Mouse (Mus musculus) forebrain, embryonic 12.5 days (tissue): ENCODE results near the gene Fmn2. TPM values are rescaled to one million over a fixed set of nuclear protein-coding genes. Genes with fewer than 3 reads are reported as not detected.
A peak's percentile ranks its signal among the peaks of the same experiment; 100 is the strongest.

ENCODE experiments used
- ATAC-seq: fragments of 200-750 bp; cut with Nextera tagmentation; 2 replicates; pipeline ENCODE4 v1.8.0; 2017; ENCODE audit warnings: moderate TSS enrichment; ENCODE audit not compliant: low FRiP score
- H3K27ac ChIP-seq: fragments of 300-500 bp; sonication (generic); 2 replicates; pipeline ENCODE4 v1.5.1; 2016; ENCODE audit warnings: mild to moderate bottlenecking
- H3K27me3 ChIP-seq: fragments of 300-500 bp; sonication (generic); 2 replicates; pipeline ENCODE4 v1.6.1; 2016; ENCODE audit warnings: mild to moderate bottlenecking
- H3K36me3 ChIP-seq: fragments of 300-500 bp; sonication (generic); replicated peaks from 2 replicates; pipeline ENCODE4 v1.6.1; 2016; ENCODE audit warnings: mild to moderate bottlenecking
- H3K4me1 ChIP-seq: fragments of 300-500 bp; sonication (generic); 2 replicates; pipeline ENCODE4 v1.6.1; 2016
- H3K4me2 ChIP-seq: fragments of 300-500 bp; sonication (generic); 2 replicates; pipeline ENCODE4 v1.6.1; 2016; ENCODE audit warnings: mild to moderate bottlenecking, moderate library complexity
- H3K4me3 ChIP-seq: fragments of 300-500 bp; sonication (generic); replicated peaks from 2 replicates; pipeline ENCODE4 v1.5.1; 2016; ENCODE audit warnings: mild to moderate bottlenecking
- H3K9ac ChIP-seq: fragments of 300-500 bp; sonication (generic); 2 replicates; pipeline ENCODE4 v1.6.1; 2016; ENCODE audit warnings: mild to moderate bottlenecking
- H3K9me3 ChIP-seq: fragments of 300-500 bp; sonication (generic); 2 replicates; pipeline ENCODE4 v1.6.1; 2016
- WGBS: fragments of 180-500 bp; shearing (Covaris S2); methylation state at CpG from one replicate; pipeline ENCODE4 v1.1.7; 2016; 5-methylcytosine and 5-hydroxymethylcytosine counted together
- polyA plus RNA-seq: library from polyadenylated mRNA; unstranded; fragments of >200 nt; fragmentation: Nextera tagmentation; extraction: Ambion mirVana; gene quantifications from 2 replicates; pipeline ENCODE4 v1.2.1, GENCODE M21; 2016

Gene Fmn2
- polyA plus RNA-seq, 1 experiment from 2014 or later: 8.6 TPM

- H3K27ac ChIP-seq: no peak overlapping the region
- no peaks in the 10 kb centered on the region for H3K9me3 ChIP-seq
- no peak overlapping the region for H3K9ac ChIP-seq
- ATAC-seq: no peak
- H3K27me3 ChIP-seq: no peaks in the 10 kb centered on the region
- no peak overlapping the region for H3K4me2 ChIP-seq
- WGBS: 63% methylated on average over 5 of the region's 5 CpGs
- no peaks in the 10 kb centered on the region for H3K36me3 ChIP-seq
- H3K4me3 ChIP-seq: no peak overlapping the region
- peaks cover 17% of the 10 kb centered on the region for H3K4me1 ChIP-seq
Observed at GRCm38 (mm10) chr1:174521976-174522770, 20.5 kb downstream of the Fmn2 start.

GRCm38 (mm10) chr1:174522809-174523511 is 21.3 kb downstream of the Fmn2 start:
- ATAC-seq: peak; percentile 47

DNA sequence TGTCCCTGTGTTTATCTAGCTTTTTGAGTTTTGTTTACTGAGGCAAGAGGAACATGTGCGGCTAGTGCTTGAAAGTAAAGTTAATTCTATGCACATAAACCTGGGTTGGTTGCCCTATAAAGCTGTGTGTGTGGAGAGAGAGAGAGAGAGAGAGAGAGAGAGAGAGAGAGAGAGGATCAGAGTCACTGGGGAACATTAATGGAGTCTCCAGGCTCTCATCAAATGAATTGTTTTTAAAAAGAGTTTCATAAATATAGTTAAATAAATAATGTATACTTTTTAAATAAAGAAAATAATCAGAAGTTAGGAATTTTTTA is 21.8 kb downstream of the Fmn2 start:
- Histone ChIP-seq H3K4me1 (peaks cover 17% of the 10 kb centered on the region), H3K36me3 (no peaks in the 10 kb centered on the region), H3K4me2 (no peak overlapping the region), H3K27ac (no peak overlapping the region), H3K4me3 (no peak overlapping the region), H3K9ac (no peak overlapping the region), H3K27me3 (no peaks in the 10 kb centered on the region), H3K9me3 (no peaks in the 10 kb centered on the region)
- WGBS: 48% methylated on average over 1 of the region's 1 CpGs
- ATAC-seq: peak; percentile 37; the same call in 1 of the 2 replicates

More at GRCm38 (mm10) chr1:174522809-174523511, 21.3 kb downstream of the Fmn2 start:
- WGBS: 54% methylated on average over 4 of the region's 4 CpGs
- H3K4me1 ChIP-seq: peaks cover 17% of the 10 kb centered on the region
- H3K27me3 ChIP-seq: no peaks in the 10 kb centered on the region
- no peak overlapping the region for H3K9ac ChIP-seq
- H3K27ac ChIP-seq: no peak overlapping the region
- H3K36me3 ChIP-seq: no peaks in the 10 kb centered on the region
- no peak overlapping the region for H3K4me2 ChIP-seq
- no peaks in the 10 kb centered on the region for H3K9me3 ChIP-seq
- no peak overlapping the region for H3K4me3 ChIP-seq

DNA sequence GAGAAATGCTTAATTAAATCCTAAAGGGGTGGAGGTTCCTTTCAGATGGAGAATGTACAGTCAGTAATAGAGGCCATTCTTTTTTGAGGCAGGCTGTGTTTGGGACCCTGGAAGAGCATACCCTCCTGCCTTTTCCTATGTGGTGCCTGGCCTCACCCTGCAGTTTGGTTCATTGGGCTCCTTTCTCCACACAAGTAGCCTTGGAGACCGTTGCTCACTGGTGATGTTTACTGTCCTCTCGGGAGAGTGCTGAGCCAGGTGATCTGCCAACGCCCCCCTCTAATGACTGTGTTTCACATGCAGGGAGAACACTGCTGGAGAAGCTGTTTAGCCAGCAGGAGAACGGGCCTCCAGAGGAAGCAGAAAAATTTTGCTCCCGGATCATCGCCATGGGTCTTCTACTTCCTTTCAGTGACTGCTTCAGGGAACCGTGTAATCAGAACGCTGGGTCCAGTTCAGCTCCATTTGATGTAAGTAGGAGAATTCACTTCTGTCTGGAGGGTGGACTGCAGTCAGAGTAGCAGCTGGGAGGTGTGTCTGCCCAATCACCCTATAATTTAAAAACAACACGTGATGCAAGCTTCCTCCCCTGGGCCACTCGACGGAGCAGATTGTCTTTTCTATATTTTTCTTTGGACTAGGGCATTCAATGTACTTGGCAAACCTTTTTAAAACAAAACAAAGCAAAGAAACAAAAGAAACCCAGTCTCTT is 35.3 kb downstream of the Fmn2 start:
- H3K9me3 ChIP-seq: no peaks in the 10 kb centered on the region
- no peak overlapping the region for H3K4me3 ChIP-seq
- H3K4me2 ChIP-seq: 0 out of 2 replicates have a peak overlapping the region, but pooled peaks have one; percentile 1
- H3K36me3 ChIP-seq: no peaks in the 10 kb centered on the region
- H3K4me1 ChIP-seq: peaks cover 10% of the 10 kb centered on the region
- peak overlapping the region; percentile 32 for H3K27ac ChIP-seq
- H3K9ac ChIP-seq: no peak overlapping the region
- 58% methylated on average over 11 of the region's 11 CpGs for WGBS
- H3K27me3 ChIP-seq: no peaks in the 10 kb centered on the region
- ATAC-seq: peak; percentile 69; the same call in 1 of the 2 replicates

DNA sequence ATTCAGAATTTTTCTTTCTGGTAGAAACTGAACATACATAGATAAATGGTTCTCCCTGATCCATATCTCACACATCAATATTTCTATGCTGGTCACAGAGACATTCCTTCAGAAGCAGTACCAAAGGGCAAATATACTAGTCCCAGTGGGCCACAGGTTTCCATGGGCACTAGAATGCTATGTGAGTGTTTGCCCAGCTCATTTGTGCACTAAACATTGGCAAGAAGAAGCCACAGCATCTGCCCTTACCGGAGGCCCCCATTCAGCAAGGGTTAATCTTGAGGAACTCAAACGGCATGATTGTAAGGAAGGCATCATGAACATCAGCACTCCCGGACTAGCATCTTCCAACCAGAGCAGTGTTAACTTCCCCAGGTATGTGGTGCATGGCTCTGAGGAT is 35.9 kb downstream of the Fmn2 start:
- peak; percentile 28; the same call in 1 of the 2 replicates for ATAC-seq
- Histone ChIP-seq H3K9me3 (no peaks in the 10 kb centered on the region), H3K4me1 (peaks cover 10% of the 10 kb centered on the region), H3K36me3 (no peaks in the 10 kb centered on the region), H3K4me2 (no peak overlapping the region), H3K9ac (no peak overlapping the region), H3K27me3 (no peaks in the 10 kb centered on the region), H3K4me3 (no peak overlapping the region), H3K27ac (no peak overlapping the region)
- 64% methylated on average over 3 of the region's 3 CpGs for WGBS

DNA sequence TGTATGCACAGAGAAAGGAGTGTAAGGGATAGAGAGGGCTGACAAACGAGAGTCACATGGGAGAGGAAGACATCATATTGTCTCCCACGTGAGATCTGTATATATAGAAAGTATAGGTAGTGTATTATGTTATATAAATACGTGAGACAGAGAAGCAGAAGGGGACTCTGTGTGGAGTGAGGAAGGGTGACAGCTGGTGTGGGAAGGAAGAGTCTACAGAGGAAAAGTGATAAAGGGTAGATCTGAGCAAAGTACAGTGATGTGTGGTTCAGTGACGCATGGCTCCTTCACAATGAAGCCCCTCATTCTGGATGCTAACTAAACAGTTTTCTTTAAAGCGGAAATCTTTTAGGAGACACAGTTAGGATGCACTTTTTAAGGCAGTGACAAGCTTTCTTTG is 46.7 kb downstream of the Fmn2 start:
- no peak overlapping the region for H3K4me3 ChIP-seq
- no peak overlapping the region for H3K4me2 ChIP-seq
- 89% methylated on average over 5 of the region's 5 CpGs for WGBS
- H3K9ac ChIP-seq: no peak overlapping the region
- no peaks in the 10 kb centered on the region; the same call in 1 of the 2 replicates for H3K4me1 ChIP-seq
- no peak for ATAC-seq
- no peaks in the 10 kb centered on the region for H3K9me3 ChIP-seq
- H3K36me3 ChIP-seq: no peaks in the 10 kb centered on the region; the same call in 1 of the 2 replicates
- no peak overlapping the region for H3K27ac ChIP-seq
- no peaks in the 10 kb centered on the region for H3K27me3 ChIP-seq

- no peaks in the 10 kb centered on the region for H3K9me3 ChIP-seq
- H3K36me3 ChIP-seq: no peaks in the 10 kb centered on the region
- WGBS: 17% methylated on average over 2 of the region's 2 CpGs
- H3K4me2 ChIP-seq: no peak overlapping the region
- no peaks in the 10 kb centered on the region for H3K27me3 ChIP-seq
- peak; percentile 63; the same call in 1 of the 2 replicates for ATAC-seq
- H3K4me1 ChIP-seq: no peaks in the 10 kb centered on the region; the same call in 1 of the 2 replicates
- H3K9ac ChIP-seq: no peak overlapping the region
- no peak overlapping the region for H3K4me3 ChIP-seq
- no peak overlapping the region for H3K27ac ChIP-seq
Observed at GRCm38 (mm10) chr1:174553272-174554007, 51.8 kb downstream of the Fmn2 start.

GRCm38 (mm10) chr1:174555412-174555811 is 53.8 kb downstream of the Fmn2 start:
- Histone ChIP-seq H3K4me3 (no peak overlapping the region), H3K9me3 (no peaks in the 10 kb centered on the region), H3K4me1 (no peaks in the 10 kb centered on the region; the same call in 1 of the 2 replicates), H3K36me3 (no peaks in the 10 kb centered on the region), H3K27ac (no peak overlapping the region), H3K4me2 (no peak overlapping the region), H3K27me3 (no peaks in the 10 kb centered on the region), H3K9ac (no peak overlapping the region)
- ATAC-seq: no peak
- WGBS: 74% methylated on average over 3 of the region's 3 CpGs

GRCm38 (mm10) chr1:174557211-174557610 is 55.6 kb downstream of the Fmn2 start:
- Histone ChIP-seq H3K27me3 (no peaks in the 10 kb centered on the region), H3K4me2 (no peak overlapping the region), H3K36me3 (0 out of 2 replicates have a peak, but pooled peaks cover 4% of the 10 kb centered on the region), H3K9me3 (no peaks in the 10 kb centered on the region), H3K4me1 (no peaks in the 10 kb centered on the region; the same call in 1 of the 2 replicates), H3K9ac (no peak overlapping the region), H3K27ac (no peak overlapping the region), H3K4me3 (no peak overlapping the region)
- 78% methylated on average over 4 of the region's 4 CpGs for WGBS
- ATAC-seq: no peak

DNA sequence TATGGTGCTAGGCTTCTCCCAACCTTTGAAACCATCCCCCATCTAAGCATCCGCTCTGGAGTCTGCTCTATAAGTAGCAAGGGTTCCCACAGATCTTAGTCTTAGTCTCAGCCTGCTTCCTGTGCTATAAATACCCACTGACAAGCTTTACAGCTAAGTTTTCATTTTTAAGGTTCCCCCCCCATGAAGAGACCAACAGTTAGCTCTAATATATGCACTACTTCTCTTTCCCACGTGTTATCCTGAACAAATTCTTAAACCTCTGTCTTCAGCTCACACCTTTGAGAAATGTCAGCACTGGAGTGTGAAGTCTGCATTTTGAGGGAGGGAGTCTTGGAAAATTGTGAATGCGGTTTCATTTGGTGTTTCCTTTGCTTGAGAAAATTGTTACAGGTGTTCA is 56.2 kb downstream of the Fmn2 start:
- Histone ChIP-seq H3K27me3 (no peaks in the 10 kb centered on the region), H3K9me3 (no peaks in the 10 kb centered on the region), H3K36me3 (0 out of 2 replicates have a peak, but pooled peaks cover 4% of the 10 kb centered on the region), H3K4me1 (no peaks in the 10 kb centered on the region; the same call in 1 of the 2 replicates), H3K4me3 (no peak overlapping the region), H3K4me2 (no peak overlapping the region), H3K9ac (no peak overlapping the region), H3K27ac (no peak overlapping the region)
- 84% methylated on average over 3 of the region's 3 CpGs for WGBS
- ATAC-seq: no peak

- Histone ChIP-seq H3K4me2 (no peak overlapping the region), H3K27ac (no peak overlapping the region), H3K36me3 (0 out of 2 replicates have a peak, but pooled peaks cover 4% of the 10 kb centered on the region), H3K27me3 (no peaks in the 10 kb centered on the region), H3K4me1 (no peaks in the 10 kb centered on the region), H3K9me3 (no peaks in the 10 kb centered on the region), H3K4me3 (no peak overlapping the region), H3K9ac (no peak overlapping the region)
- no peak for ATAC-seq
- 90% methylated on average over 2 of the region's 2 CpGs for WGBS
Observed at GRCm38 (mm10) chr1:174558488-174558887, 56.9 kb downstream of the Fmn2 start.
